Mouse (Mus musculus) neural tube, embryonic 11.5 days (tissue): ENCODE results near the gene Nlrc3. TPM values are rescaled to one million over a fixed set of nuclear protein-coding genes. Genes with fewer than 3 reads are reported as not detected.

Experiments used
- ATAC-seq: fragments of 200-750 bp; cut with Nextera tagmentation; 2 replicates; pipeline ENCODE4 v1.8.0; 2017; ENCODE audit warnings: moderate number of reproducible peaks, mild to moderate bottlenecking, moderate TSS enrichment, moderate library complexity; ENCODE audit not compliant: insufficient read depth, low FRiP score, low TSS enrichment
- DNase-seq: peaks from one replicate; pipeline ENCODE4 v3.0.0-alpha.2; 2015; ENCODE audit warnings: low spot score
- H3K27ac ChIP-seq: fragments of 300-500 bp; sonication (generic); 2 replicates; pipeline ENCODE4 v1.5.1; 2014; ENCODE audit warnings: low read depth, mild to moderate bottlenecking, low read length
- H3K27me3 ChIP-seq: fragments of 300-500 bp; sonication (generic); 2 replicates; pipeline ENCODE4 v1.6.1; 2014; ENCODE audit warnings: mild to moderate bottlenecking, low read length, mixed read lengths; ENCODE audit not compliant: control insufficient read depth, insufficient read depth
- H3K36me3 ChIP-seq: fragments of 300-500 bp; sonication (generic); 2 replicates; pipeline ENCODE4 v1.6.1; 2014; ENCODE audit warnings: mild to moderate bottlenecking, low read length, moderate library complexity, mixed read lengths; ENCODE audit not compliant: control insufficient read depth, insufficient read depth
- H3K4me1 ChIP-seq: fragments of 300-500 bp; sonication (generic); 2 replicates; pipeline ENCODE4 v1.6.1; 2014; ENCODE audit warnings: low read length, mixed read lengths; ENCODE audit not compliant: control insufficient read depth, insufficient read depth
- H3K4me2 ChIP-seq: fragments of 300-500 bp; sonication (generic); 2 replicates; pipeline ENCODE4 v1.6.1; 2014; ENCODE audit warnings: low read depth, mild to moderate bottlenecking, moderate library complexity
- H3K4me3 ChIP-seq: fragments of 300-500 bp; sonication (generic); 2 replicates; pipeline ENCODE4 v1.5.1; 2014; ENCODE audit warnings: low read depth, low read length
- H3K9ac ChIP-seq: fragments of 300-500 bp; sonication (generic); 2 replicates; pipeline ENCODE4 v1.6.1; 2014; ENCODE audit warnings: mild to moderate bottlenecking, low read length
- H3K9me3 ChIP-seq: fragments of 300-500 bp; sonication (generic); 2 replicates; pipeline ENCODE4 v1.6.1; 2016; ENCODE audit warnings: low read length; ENCODE audit not compliant: control insufficient read depth
- WGBS: fragments of 180-500 bp; shearing (Covaris S2); extraction: QIAGEN DNeasy Blood & Tissue Kit; methylation state at CpG from one replicate; pipeline ENCODE4 v1.1.7; 2014; 5-methylcytosine and 5-hydroxymethylcytosine counted together
- polyA plus RNA-seq: library from polyadenylated mRNA; unstranded; fragments of >200 nt; fragmentation: Nextera tagmentation; extraction: Ambion mirVana; gene quantifications from 2 replicates; pipeline ENCODE4 v1.2.1, GENCODE M21; 2014

Nlrc3 gene
- polyA plus RNA-seq, 1 experiment from 2014 or later = 1.1 TPM

DNA sequence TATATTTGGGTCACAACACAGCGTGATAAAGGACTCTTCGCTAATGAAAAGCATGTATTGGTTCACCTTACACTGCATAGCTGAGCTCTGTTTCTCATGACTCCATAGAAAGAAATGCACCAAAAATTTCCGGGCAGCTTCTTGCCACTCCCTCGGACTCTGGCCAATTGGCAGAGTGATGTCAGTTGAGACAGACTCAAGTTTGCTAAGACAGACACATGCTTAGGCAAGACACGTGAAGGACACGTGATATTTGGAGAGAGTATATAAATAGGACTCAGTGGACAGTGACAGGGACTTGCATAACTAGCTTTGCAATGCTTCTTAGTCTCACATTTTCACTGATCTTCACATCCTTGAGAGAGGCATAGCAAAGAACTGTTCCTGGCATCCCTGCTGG is 20.1 kb downstream of the Nlrc3 start:
- 88% methylated on average over 6 of the region's 6 CpGs for WGBS
- DNase-seq (no peak), ATAC-seq (no peak)
- Histone ChIP-seq H3K36me3 (no peaks in the 10 kb centered on the region), H3K27me3 (no peaks in the 10 kb centered on the region), H3K4me3 (no peak overlapping the region), H3K4me1 (no peaks in the 10 kb centered on the region), H3K27ac (no peak overlapping the region), H3K9ac (no peak overlapping the region), H3K9me3 (no peaks in the 10 kb centered on the region), H3K4me2 (no peak overlapping the region)

- 91% methylated on average over 1 of the region's 1 CpGs for WGBS
Observed at GRCm38 (mm10) chr16:3951141-3951540, 25.3 kb downstream of the Nlrc3 start.

DNA sequence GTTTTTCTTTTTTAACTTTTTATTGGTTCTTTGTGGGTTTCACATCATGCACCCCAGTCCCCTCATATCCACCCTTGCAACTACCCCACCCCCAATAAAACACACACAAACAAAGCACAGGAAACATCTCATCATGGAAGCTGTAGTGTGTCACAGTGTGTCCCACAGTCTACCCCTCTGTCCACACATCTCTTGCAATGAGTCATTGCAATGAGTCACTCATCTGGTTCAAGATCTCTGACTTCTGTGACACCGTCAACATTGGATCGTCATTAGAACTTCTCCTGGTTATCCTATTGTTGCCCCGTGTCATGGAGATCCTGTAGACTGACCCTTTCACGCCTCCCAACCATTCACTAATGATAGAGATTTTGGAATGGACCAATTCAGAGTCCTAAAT is 41.7 kb downstream of the Nlrc3 start:
- Histone ChIP-seq H3K27ac (no peak overlapping the region), H3K4me2 (no peak overlapping the region), H3K27me3 (no peaks in the 10 kb centered on the region), H3K4me1 (no peaks in the 10 kb centered on the region), H3K4me3 (no peak overlapping the region), H3K36me3 (peaks cover 5% of the 10 kb centered on the region), H3K9me3 (no peaks in the 10 kb centered on the region), H3K9ac (no peak overlapping the region)
- DNase-seq (no peak), ATAC-seq (no peak)
- WGBS = 91% methylated on average over 4 of the region's 4 CpGs

More at GRCm38 (mm10) chr16:3951141-3951540, 25.3 kb downstream of the Nlrc3 start:
- ATAC-seq (no peak), DNase-seq (no peak)
- no peak overlapping the region for H3K4me3 ChIP-seq
- no peak overlapping the region for H3K9ac ChIP-seq
- no peak overlapping the region for H3K27ac ChIP-seq
- no peaks in the 10 kb centered on the region for H3K27me3 ChIP-seq
- H3K4me1 ChIP-seq = no peaks in the 10 kb centered on the region
- H3K36me3 ChIP-seq = no peaks in the 10 kb centered on the region
- no peaks in the 10 kb centered on the region for H3K9me3 ChIP-seq
- no peak overlapping the region for H3K4me2 ChIP-seq

GRCm38 (mm10) chr16:3934091-3934490 is 42.3 kb downstream of the Nlrc3 start:
- H3K27me3 ChIP-seq = no peaks in the 10 kb centered on the region
- DNase-seq (no peak), ATAC-seq (no peak)
- no peak overlapping the region for H3K4me2 ChIP-seq
- no peaks in the 10 kb centered on the region for H3K9me3 ChIP-seq
- H3K9ac ChIP-seq = no peak overlapping the region
- peaks cover 5% of the 10 kb centered on the region for H3K36me3 ChIP-seq
- H3K27ac ChIP-seq = no peak overlapping the region
- 90% methylated on average over 1 of the region's 1 CpGs for WGBS
- no peaks in the 10 kb centered on the region for H3K4me1 ChIP-seq
- no peak overlapping the region for H3K4me3 ChIP-seq

GRCm38 (mm10) chr16:3933536-3933935 is 42.9 kb downstream of the Nlrc3 start:
- Histone ChIP-seq H3K4me2 (no peak overlapping the region), H3K9me3 (no peaks in the 10 kb centered on the region), H3K4me1 (no peaks in the 10 kb centered on the region), H3K4me3 (no peak overlapping the region), H3K9ac (no peak overlapping the region), H3K27ac (no peak overlapping the region), H3K36me3 (peaks cover 5% of the 10 kb centered on the region), H3K27me3 (no peaks in the 10 kb centered on the region)
- DNase-seq (no peak), ATAC-seq (no peak)
- 92% methylated on average over 6 of the region's 6 CpGs for WGBS

DNA sequence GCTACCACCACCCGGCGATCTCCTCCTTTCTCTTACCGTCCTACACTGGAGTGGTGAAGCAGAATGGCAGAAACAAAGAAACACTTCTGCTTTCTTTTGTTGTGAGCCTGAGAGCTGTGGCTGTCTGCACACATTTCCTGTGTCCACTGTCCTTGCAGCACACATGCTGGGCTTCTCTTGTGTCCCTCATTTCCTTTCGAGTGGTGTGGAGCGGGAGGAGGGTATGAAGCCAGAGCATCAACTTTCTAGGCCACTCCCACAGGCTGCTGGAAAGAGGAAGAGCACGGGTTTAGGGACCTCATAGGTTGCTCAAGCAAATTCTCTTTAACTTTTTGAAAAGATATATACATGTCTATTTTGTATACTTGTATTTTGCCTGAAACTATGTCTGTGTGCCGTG is 47.3 kb downstream of the Nlrc3 start:
- Histone ChIP-seq H3K9ac (no peak overlapping the region), H3K4me3 (no peak overlapping the region), H3K4me2 (no peak overlapping the region), H3K27me3 (no peaks in the 10 kb centered on the region), H3K36me3 (peaks cover 5% of the 10 kb centered on the region; the same call in 1 of the 2 replicates), H3K4me1 (no peaks in the 10 kb centered on the region), H3K9me3 (no peaks in the 10 kb centered on the region), H3K27ac (no peak overlapping the region)
- ATAC-seq = no peak
- 81% methylated on average over 7 of the region's 7 CpGs for WGBS
- no peak for DNase-seq

DNA sequence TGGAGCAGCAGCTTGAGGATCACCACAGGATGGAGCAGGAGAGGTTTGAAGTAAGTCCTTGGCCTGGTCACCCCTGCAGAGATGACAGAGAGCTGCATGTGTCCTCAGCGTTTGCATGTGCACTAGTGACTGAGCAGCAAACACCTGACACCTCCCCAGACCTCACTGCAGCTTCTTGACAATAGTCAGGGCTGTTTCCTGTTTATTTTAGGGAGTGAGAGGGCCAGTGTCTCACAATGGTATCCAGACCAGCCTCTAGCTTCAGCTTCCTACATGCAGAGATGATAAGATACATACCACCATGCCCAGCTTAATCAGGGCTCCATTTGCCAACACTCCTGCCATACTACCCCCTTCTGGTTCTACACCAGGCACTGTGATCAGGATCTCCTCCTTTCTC is 47.9 kb downstream of the Nlrc3 start:
- Histone ChIP-seq H3K27ac (no peak overlapping the region), H3K4me3 (no peak overlapping the region), H3K9ac (no peak overlapping the region), H3K4me2 (no peak overlapping the region), H3K27me3 (no peaks in the 10 kb centered on the region), H3K36me3 (peaks cover 5% of the 10 kb centered on the region; the same call in 1 of the 2 replicates), H3K9me3 (no peaks in the 10 kb centered on the region), H3K4me1 (no peaks in the 10 kb centered on the region)
- ATAC-seq (no peak), DNase-seq (no peak)
- 61% methylated on average over 1 of the region's 1 CpGs for WGBS

GRCm38 (mm10) chr16:3923966-3924365 is 52.5 kb downstream of the Nlrc3 start:
- Histone ChIP-seq H3K4me2 (no peak overlapping the region), H3K36me3 (peaks cover 5% of the 10 kb centered on the region; the same call in 1 of the 2 replicates), H3K4me1 (no peaks in the 10 kb centered on the region), H3K27me3 (no peaks in the 10 kb centered on the region), H3K9me3 (no peaks in the 10 kb centered on the region), H3K9ac (no peak overlapping the region), H3K27ac (no peak overlapping the region), H3K4me3 (no peak overlapping the region)
- 69% methylated on average over 4 of the region's 4 CpGs for WGBS
- DNase-seq (no peak), ATAC-seq (no peak)

- ATAC-seq (no peak), DNase-seq (no peak)
- H3K4me2 ChIP-seq = no peak overlapping the region
- no peaks in the 10 kb centered on the region for H3K4me1 ChIP-seq
- H3K27me3 ChIP-seq = no peaks in the 10 kb centered on the region
- no peaks in the 10 kb centered on the region for H3K9me3 ChIP-seq
- H3K27ac ChIP-seq = no peak overlapping the region
- 90% methylated on average over 3 of the region's 3 CpGs for WGBS
- no peak overlapping the region for H3K9ac ChIP-seq
- H3K4me3 ChIP-seq = no peak overlapping the region
- H3K36me3 ChIP-seq = peaks cover 3% of the 10 kb centered on the region; the same call in 1 of the 2 replicates
Observed at GRCm38 (mm10) chr16:3923515-3923914, 52.9 kb downstream of the Nlrc3 start.
